Mouse (Mus musculus) stomach, postnatal 0 days (tissue): ENCODE results near the gene Olfr1513. TPM values are rescaled to one million over a fixed set of nuclear protein-coding genes. Genes with fewer than 3 reads are reported as not detected.
"Not testable (repeated sequence)": the region's sequence is repeated elsewhere in the genome, so short reads cannot be mapped to it uniquely, and the experiment has no call there.

Source experiments
- ATAC-seq: fragments of 200-750 bp; cut with Nextera tagmentation; 2 replicates; pipeline ENCODE4 v1.8.0; 2017; ENCODE audit not compliant: low FRiP score, low TSS enrichment
- DNase-seq: peaks from one replicate; pipeline ENCODE4 v3.0.0-alpha.2; 2016; ENCODE audit warnings: low spot score
- H3K27ac ChIP-seq: fragments of 300-500 bp; sonication (generic); replicated peaks from 2 replicates; pipeline ENCODE4 v1.5.1; 2014; ENCODE audit warnings: mild to moderate bottlenecking, control low read depth
- H3K27me3 ChIP-seq: fragments of 300-500 bp; sonication (generic); 2 replicates; pipeline ENCODE4 v1.6.1; 2014; ENCODE audit warnings: low read length; ENCODE audit not compliant: control insufficient read depth, insufficient read depth
- H3K36me3 ChIP-seq: fragments of 300-500 bp; sonication (generic); 2 replicates; pipeline ENCODE4 v1.6.1; 2014; ENCODE audit warnings: low read length, mixed read lengths; ENCODE audit not compliant: control insufficient read depth, insufficient read depth
- H3K4me1 ChIP-seq: fragments of 300-500 bp; sonication (generic); replicated peaks from 2 replicates; pipeline ENCODE4 v1.6.1; 2014; ENCODE audit warnings: antibody characterized with exemption; ENCODE audit not compliant: control insufficient read depth, insufficient read depth
- H3K4me2 ChIP-seq: fragments of 300-500 bp; sonication (generic); replicated peaks from 2 replicates; pipeline ENCODE4 v1.6.1; 2014; ENCODE audit warnings: low read depth, mild to moderate bottlenecking, control low read depth, moderate library complexity
- H3K4me3 ChIP-seq: fragments of 300-500 bp; sonication (generic); 2 replicates; pipeline ENCODE4 v1.5.1; 2014; ENCODE audit warnings: low read depth, low read length, control low read depth
- H3K9ac ChIP-seq: fragments of 300-500 bp; sonication (generic); 2 replicates; pipeline ENCODE4 v1.6.1; 2014; ENCODE audit warnings: mild to moderate bottlenecking, low read length, control low read depth, mixed read lengths
- H3K9me3 ChIP-seq: fragments of 300-500 bp; sonication (generic); 2 replicates; pipeline ENCODE4 v1.6.1; 2016; ENCODE audit warnings: low read length; ENCODE audit not compliant: control insufficient read depth
- CTCF ChIP-seq: IDR thresholded peaks from 2 replicates; pipeline ENCODE4 v1.5.1; 2016; ENCODE audit warnings: antibody characterized with exemption, low read depth, mild to moderate bottlenecking, moderate library complexity
- EP300 ChIP-seq: optimal IDR thresholded peaks from 2 replicates; pipeline ENCODE3; 2016; ENCODE audit warnings: antibody characterized with exemption
- WGBS: fragments of 180-500 bp; shearing (Covaris S2); extraction: QIAGEN DNeasy Blood & Tissue Kit; methylation state at CpG from one replicate; pipeline ENCODE4 v1.1.7; 2014; 5-methylcytosine and 5-hydroxymethylcytosine counted together
- polyA plus RNA-seq: library from polyadenylated mRNA; unstranded; fragments of >200 nt; fragmentation: Nextera tagmentation; extraction: Ambion mirVana; gene quantifications from 2 replicates; pipeline ENCODE4 v1.2.1, GENCODE M21; 2015

Gene Olfr1513
- polyA plus RNA-seq: not detected in 2 replicates

DNA sequence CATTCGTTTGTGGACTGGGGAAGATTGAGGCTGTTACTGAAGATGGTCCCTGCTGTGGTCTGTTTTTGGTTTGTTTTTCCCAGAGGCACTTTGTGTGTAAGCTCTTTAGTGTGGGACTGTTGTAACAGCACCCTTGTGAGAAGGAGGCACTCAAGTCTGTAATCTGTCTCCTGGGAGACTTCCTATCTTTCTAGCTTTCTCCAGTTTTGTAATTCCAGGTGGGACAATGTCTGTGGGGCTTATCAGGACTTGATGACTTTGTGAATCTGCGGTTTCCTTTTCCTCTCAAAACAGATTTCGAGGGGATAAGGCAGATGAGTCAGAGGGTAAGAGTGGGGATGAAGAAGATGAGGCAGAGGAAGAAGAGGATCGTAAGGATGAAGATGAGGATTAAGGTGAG, at the start of gene Olfr1513:
Olfr1513 (minus strand) TSS at position 101 of the 400 bp plus-strand sequence.
- DNase-seq (no peak), ATAC-seq (no peak)
- H3K9ac ChIP-seq: no peak within 1 kb of the TSS
- WGBS: 65% methylated on average over 4 of the region's 4 CpGs
- H3K27ac ChIP-seq: no peak within 1 kb of the TSS
- no peak for TF ChIP-seq EP300
- TF ChIP-seq CTCF: no peak
- H3K36me3 ChIP-seq: no peaks in the 10 kb centered on the region
- no peaks in the 10 kb centered on the region for H3K9me3 ChIP-seq
- H3K27me3 ChIP-seq: no peaks in the 10 kb centered on the region
- H3K4me1 ChIP-seq: no peaks in the 10 kb centered on the region
- H3K4me2 ChIP-seq: no peak within 1 kb of the TSS
- H3K4me3 ChIP-seq: no peak within 1 kb of the TSS

DNA sequence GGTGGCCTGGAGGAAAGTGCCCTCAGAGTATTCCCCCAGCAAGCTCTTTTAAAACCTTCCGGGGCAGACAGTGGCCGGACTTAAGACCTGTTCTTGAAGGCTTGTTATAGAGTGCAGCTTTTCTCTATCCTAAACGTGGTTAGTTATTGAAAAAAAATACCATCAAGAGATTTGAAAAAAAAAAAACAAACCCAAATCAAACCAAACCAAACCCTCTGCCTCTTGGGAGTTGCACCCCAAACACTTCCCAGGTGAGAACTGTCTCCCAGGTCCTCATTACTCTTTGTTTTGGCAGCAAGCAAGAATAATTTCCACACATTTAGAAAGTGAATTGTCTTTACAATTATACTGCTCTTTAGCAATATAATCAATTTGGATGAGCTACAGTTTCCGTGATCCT, 41.1 kb upstream of the Olfr1513 start, which contains the start of gene Olfr1511:
Olfr1511 (minus strand) TSS at position 101 of the 400 bp plus-strand sequence.
- ATAC-seq (no peak), DNase-seq (no peak)
- Histone ChIP-seq H3K9ac (no peak within 1 kb of the TSS), H3K27ac (no peak within 1 kb of the TSS), H3K4me1 (no peaks in the 10 kb centered on the region), H3K4me3 (no peak within 1 kb of the TSS), H3K9me3 (no peaks in the 10 kb centered on the region), H3K4me2 (no peak within 1 kb of the TSS), H3K27me3 (no peaks in the 10 kb centered on the region), H3K36me3 (no peaks in the 10 kb centered on the region)
- WGBS: 66% methylated on average over 4 of the region's 4 CpGs
- no peak for TF ChIP-seq CTCF
- TF ChIP-seq EP300: no peak

DNA sequence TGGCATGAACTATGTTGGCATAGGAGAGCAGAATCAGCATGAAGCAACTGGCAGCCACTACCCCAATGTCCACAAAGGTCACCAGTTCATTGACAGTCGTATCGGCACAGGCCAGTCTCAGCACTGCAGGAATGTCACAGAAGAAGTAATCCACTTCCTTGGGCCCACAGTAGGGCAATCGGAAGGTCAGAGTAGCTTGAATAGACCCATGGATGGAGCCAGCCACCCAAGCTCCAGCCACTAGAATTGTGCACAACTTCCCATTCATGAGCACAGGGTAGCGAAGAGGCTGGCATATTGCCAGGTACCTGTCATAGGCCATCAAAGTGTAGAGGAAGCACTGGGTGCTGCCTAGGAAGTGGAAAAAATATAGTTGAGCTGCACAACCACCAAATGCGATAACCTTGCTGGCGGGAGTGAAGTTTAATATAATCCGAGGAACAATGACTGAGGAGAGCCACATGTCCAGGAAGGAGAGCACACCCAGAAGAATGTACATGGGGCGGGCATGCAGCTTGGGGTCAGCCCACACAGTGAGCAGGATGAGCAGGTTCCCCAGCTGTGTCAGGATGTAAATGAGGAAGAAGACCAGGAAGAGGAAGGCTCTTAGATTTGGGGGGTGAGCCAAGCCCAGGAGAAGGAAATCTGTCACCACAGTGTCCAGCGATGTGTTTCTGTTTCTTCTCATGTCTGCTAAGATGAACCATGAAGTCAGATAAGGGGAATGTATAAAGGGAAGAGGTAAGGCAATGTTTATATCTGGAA, 34.1 kb upstream of the Olfr1513 start:
- H3K4me1 ChIP-seq, H3K9ac ChIP-seq, H3K27ac ChIP-seq, DNase-seq, H3K9me3 ChIP-seq, ATAC-seq, H3K27me3 ChIP-seq, H3K4me2 ChIP-seq, H3K36me3 ChIP-seq, H3K4me3 ChIP-seq: not testable (repeated sequence)
- WGBS: 75% methylated on average over 9 of the region's 9 CpGs

DNA sequence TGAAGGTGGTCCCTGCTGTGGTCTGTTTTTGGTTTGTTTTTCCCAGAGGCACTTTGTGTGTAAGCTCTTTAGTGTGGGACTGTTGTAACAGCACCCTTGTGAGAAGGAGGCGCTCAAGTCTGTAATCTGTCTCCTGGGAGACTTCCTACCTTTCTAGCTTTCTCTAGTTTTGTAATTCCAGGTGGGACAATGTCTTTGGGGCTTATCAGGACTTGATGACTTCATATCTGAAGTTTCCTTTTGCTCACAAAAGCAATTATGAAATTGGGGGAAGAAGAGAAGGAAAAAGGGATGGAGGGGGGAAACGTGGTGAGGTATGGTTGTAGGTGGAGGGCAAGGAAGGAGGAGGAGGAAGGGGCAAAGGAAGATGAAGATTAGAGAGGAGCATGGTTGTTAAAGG, 22.9 kb upstream of the Olfr1513 start, which contains the start of gene Olfr1512:
Olfr1512 (minus strand) TSS at position 101 of the 400 bp plus-strand sequence.
- 77% methylated on average over 2 of the region's 2 CpGs for WGBS
- no peak for ATAC-seq

DNA sequence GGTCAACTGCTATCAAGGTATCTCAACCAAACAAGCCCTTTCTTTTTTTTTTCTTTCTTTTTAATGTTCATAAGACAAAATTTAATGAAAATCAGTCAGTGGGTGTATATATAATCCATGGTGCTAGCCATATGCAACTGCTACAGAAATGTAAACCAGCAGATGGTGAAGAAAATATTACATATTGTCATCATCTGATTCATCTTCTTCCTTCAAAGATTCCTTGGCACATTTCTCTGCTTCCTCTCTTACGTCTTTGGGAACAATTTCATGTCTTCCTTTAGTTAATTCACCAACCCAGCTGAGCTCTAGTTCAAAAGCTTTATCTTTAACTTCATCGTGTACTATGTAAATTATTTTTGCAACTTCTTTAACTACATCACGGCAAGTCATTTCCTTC, 12.5 kb upstream of the Olfr1513 start:
- ATAC-seq (no peak), DNase-seq (no peak)
- Histone ChIP-seq H3K4me2 (no peak overlapping the region), H3K9me3 (no peaks in the 10 kb centered on the region), H3K4me3 (no peak overlapping the region), H3K27ac (no peak overlapping the region), H3K4me1 (no peaks in the 10 kb centered on the region), H3K27me3 (no peaks in the 10 kb centered on the region), H3K36me3 (no peaks in the 10 kb centered on the region), H3K9ac (no peak overlapping the region)
- TF ChIP-seq EP300 (no peak), CTCF (no peak)
- WGBS: 82% methylated on average over 3 of the region's 3 CpGs

More for the DNA sequence above, 22.9 kb upstream of the Olfr1513 start, which contains the start of gene Olfr1512:
- no peak for TF ChIP-seq CTCF
- no peak for TF ChIP-seq EP300
- H3K4me2 ChIP-seq: no peak within 1 kb of the TSS
- H3K9me3 ChIP-seq: no peaks in the 10 kb centered on the region
- DNase-seq: no peak
- H3K27ac ChIP-seq: no peak within 1 kb of the TSS
- H3K4me3 ChIP-seq: no peak within 1 kb of the TSS
- H3K27me3 ChIP-seq: no peaks in the 10 kb centered on the region
- no peaks in the 10 kb centered on the region for H3K4me1 ChIP-seq
- no peaks in the 10 kb centered on the region for H3K36me3 ChIP-seq
- H3K9ac ChIP-seq: no peak within 1 kb of the TSS

GRCm38 (mm10) chr14:52339512-52339852, 16.7 kb downstream of the Olfr1513 start:
- ATAC-seq: no peak
- H3K4me3 ChIP-seq: no peak overlapping the region
- no peak overlapping the region for H3K27ac ChIP-seq
- TF ChIP-seq EP300 (no peak), CTCF (no peak)
- DNase-seq: no peak
- no peaks in the 10 kb centered on the region for H3K9me3 ChIP-seq
- H3K9ac ChIP-seq: no peak overlapping the region
- no peaks in the 10 kb centered on the region for H3K4me1 ChIP-seq
- no peaks in the 10 kb centered on the region for H3K36me3 ChIP-seq
- 71% methylated on average over 6 of the region's 6 CpGs for WGBS
- no peak overlapping the region for H3K4me2 ChIP-seq
- no peaks in the 10 kb centered on the region for H3K27me3 ChIP-seq
